Mouse (Mus musculus): ENCODE data around the gene Nf2. TPM values are rescaled to one million over a fixed set of nuclear protein-coding genes. Genes with fewer than 3 reads are reported as not detected.

Nf2 gene
- polyA plus RNA-seq, 1 experiment from 2014 or later: 53.0 TPM

DNA sequence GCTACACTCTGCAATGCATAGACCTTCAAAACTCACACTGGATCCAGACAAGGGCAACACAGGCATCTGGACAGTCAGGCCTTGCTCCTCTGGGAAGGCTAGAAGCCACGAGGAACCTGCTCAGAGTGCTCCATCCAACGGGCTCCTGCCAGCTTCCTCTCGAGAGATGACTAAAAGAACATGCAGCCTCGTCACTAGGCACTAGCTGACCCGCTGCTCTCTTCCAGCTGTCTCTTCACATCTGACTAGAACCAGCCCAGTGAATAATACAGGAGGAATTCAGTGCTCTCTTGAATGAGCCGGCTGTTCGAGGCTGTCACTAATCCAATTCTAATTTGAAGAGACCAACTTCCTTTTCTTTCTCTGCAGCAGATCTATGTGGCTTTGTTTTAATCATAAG, 77.6 kb downstream of the Nf2 start:
- H3K27me3 ChIP-seq (ENCODE audit: insufficient read depth, low read length): no peaks in the 10 kb centered on the region
- ATAC-seq (ENCODE audit: low FRiP score, low TSS enrichment): no peak
- no peak overlapping the region for H3K4me3 ChIP-seq (ENCODE audit: low read length)
- H3K9me3 ChIP-seq (ENCODE audit: low read length): no peaks in the 10 kb centered on the region
- H3K4me2 ChIP-seq (replicated peaks; ENCODE audit: low read depth, low read length): no peak overlapping the region
- no peak overlapping the region for H3K9ac ChIP-seq (replicated peaks; ENCODE audit: low read length)
- no peaks in the 10 kb centered on the region for H3K4me1 ChIP-seq (ENCODE audit: insufficient read depth, low read length)
- no peak overlapping the region for H3K27ac ChIP-seq (ENCODE audit: low read length)
- peaks cover 10% of the 10 kb centered on the region for H3K36me3 ChIP-seq (ENCODE audit: insufficient read depth, low read length)
- 83% methylated on average over 7 of the region's 7 CpGs for WGBS

GRCm38 (mm10) chr11:4769881-4770280, 79.5 kb downstream of the Nf2 start:
- no peak for ATAC-seq (ENCODE audit: low FRiP score, low TSS enrichment)
- Histone ChIP-seq H3K4me2 (replicated peaks; ENCODE audit: low read depth, low read length) (no peak overlapping the region), H3K9me3 (ENCODE audit: low read length) (no peaks in the 10 kb centered on the region), H3K27ac (ENCODE audit: low read length) (no peak overlapping the region), H3K4me1 (ENCODE audit: insufficient read depth, low read length) (no peaks in the 10 kb centered on the region), H3K9ac (replicated peaks; ENCODE audit: low read length) (no peak overlapping the region), H3K4me3 (ENCODE audit: low read length) (no peak overlapping the region), H3K27me3 (ENCODE audit: insufficient read depth, low read length) (no peaks in the 10 kb centered on the region), H3K36me3 (ENCODE audit: insufficient read depth, low read length) (peaks cover 9% of the 10 kb centered on the region)
- 93% methylated on average over 6 of the region's 6 CpGs for WGBS

- ATAC-seq (ENCODE audit: low FRiP score, low TSS enrichment): no peak
- Histone ChIP-seq H3K9ac (replicated peaks; ENCODE audit: low read length) (no peak overlapping the region), H3K4me1 (ENCODE audit: insufficient read depth, low read length) (no peaks in the 10 kb centered on the region), H3K4me3 (ENCODE audit: low read length) (no peak overlapping the region), H3K4me2 (replicated peaks; ENCODE audit: low read depth, low read length) (no peak overlapping the region), H3K27ac (ENCODE audit: low read length) (no peak overlapping the region), H3K27me3 (ENCODE audit: insufficient read depth, low read length) (no peaks in the 10 kb centered on the region), H3K36me3 (ENCODE audit: insufficient read depth, low read length) (peaks cover 9% of the 10 kb centered on the region), H3K9me3 (ENCODE audit: low read length) (no peaks in the 10 kb centered on the region)
- WGBS: 78% methylated on average over 7 of the region's 7 CpGs
These were observed 80.0 kb downstream of the Nf2 start for GRCm38 (mm10) chr11:4769293-4769692.

GRCm38 (mm10) chr11:4768399-4768798, 80.9 kb downstream of the Nf2 start:
- no peak overlapping the region for H3K4me3 ChIP-seq (ENCODE audit: low read length)
- no peaks in the 10 kb centered on the region for H3K4me1 ChIP-seq (ENCODE audit: insufficient read depth, low read length)
- no peaks in the 10 kb centered on the region for H3K9me3 ChIP-seq (ENCODE audit: low read length)
- H3K4me2 ChIP-seq (replicated peaks; ENCODE audit: low read depth, low read length): no peak overlapping the region
- ATAC-seq (ENCODE audit: low FRiP score, low TSS enrichment): no peak
- no peak overlapping the region for H3K9ac ChIP-seq (replicated peaks; ENCODE audit: low read length)
- WGBS: 86% methylated on average over 4 of the region's 4 CpGs
- peaks cover 9% of the 10 kb centered on the region for H3K36me3 ChIP-seq (ENCODE audit: insufficient read depth, low read length)
- no peak overlapping the region for H3K27ac ChIP-seq (ENCODE audit: low read length)
- H3K27me3 ChIP-seq (ENCODE audit: insufficient read depth, low read length): 0 out of 2 replicates have a peak, but pooled peaks cover under 1% of the 10 kb centered on the region

- 63% methylated on average over 5 of the region's 5 CpGs for WGBS
- no peak for ATAC-seq (ENCODE audit: low FRiP score, low TSS enrichment)
These were observed 84.9 kb downstream of the Nf2 start for GRCm38 (mm10) chr11:4764476-4764875.

GRCm38 (mm10) chr11:4763631-4764030, 85.7 kb downstream of the Nf2 start:
- Histone ChIP-seq H3K9me3 (ENCODE audit: low read length) (no peaks in the 10 kb centered on the region), H3K4me3 (ENCODE audit: low read length) (no peak overlapping the region), H3K36me3 (ENCODE audit: insufficient read depth, low read length) (peaks cover 4% of the 10 kb centered on the region), H3K4me2 (replicated peaks; ENCODE audit: low read depth, low read length) (no peak overlapping the region), H3K4me1 (ENCODE audit: insufficient read depth, low read length) (peaks cover 9% of the 10 kb centered on the region), H3K27me3 (ENCODE audit: insufficient read depth, low read length) (peaks cover 15% of the 10 kb centered on the region; the same call in 1 of the 2 replicates), H3K9ac (replicated peaks; ENCODE audit: low read length) (no peak overlapping the region), H3K27ac (ENCODE audit: low read length) (no peak overlapping the region)
- no peak for ATAC-seq (ENCODE audit: low FRiP score, low TSS enrichment)
- WGBS: 19% methylated on average over 5 of the region's 5 CpGs

More at GRCm38 (mm10) chr11:4764476-4764875, 84.9 kb downstream of the Nf2 start:
- Histone ChIP-seq H3K27ac (ENCODE audit: low read length) (no peak overlapping the region), H3K4me1 (ENCODE audit: insufficient read depth, low read length) (peaks cover 9% of the 10 kb centered on the region), H3K4me3 (ENCODE audit: low read length) (no peak overlapping the region), H3K9ac (replicated peaks; ENCODE audit: low read length) (no peak overlapping the region), H3K9me3 (ENCODE audit: low read length) (no peaks in the 10 kb centered on the region), H3K27me3 (ENCODE audit: insufficient read depth, low read length) (peaks cover 15% of the 10 kb centered on the region; the same call in 1 of the 2 replicates), H3K4me2 (replicated peaks; ENCODE audit: low read depth, low read length) (no peak overlapping the region), H3K36me3 (ENCODE audit: insufficient read depth, low read length) (peaks cover 5% of the 10 kb centered on the region)

DNA sequence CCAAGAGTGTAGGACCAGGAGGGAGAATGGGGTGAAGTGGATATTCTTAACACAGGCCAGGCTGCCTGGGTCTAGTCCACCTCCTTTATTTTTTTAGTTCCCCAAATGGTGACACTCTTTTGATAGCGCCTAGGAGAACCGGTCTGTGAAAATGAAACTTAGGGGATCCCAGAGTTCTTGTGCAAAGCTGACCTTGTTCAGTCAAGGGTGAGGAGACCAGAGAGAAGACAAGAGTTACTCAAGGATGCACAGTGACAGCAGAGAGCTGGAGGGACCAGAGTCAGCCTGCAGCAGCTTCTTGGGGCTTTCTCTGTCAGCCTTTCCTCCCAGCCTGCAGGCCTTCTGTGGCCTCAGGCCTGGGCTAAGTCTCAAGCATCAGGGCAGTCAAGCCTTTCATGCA, 86.8 kb downstream of the Nf2 start:
- ATAC-seq (ENCODE audit: low FRiP score, low TSS enrichment): no peak
- Histone ChIP-seq H3K27me3 (ENCODE audit: insufficient read depth, low read length) (peaks cover 15% of the 10 kb centered on the region; the same call in 1 of the 2 replicates), H3K9ac (replicated peaks; ENCODE audit: low read length) (no peak overlapping the region), H3K4me3 (ENCODE audit: low read length) (no peak overlapping the region), H3K4me1 (ENCODE audit: insufficient read depth, low read length) (peaks cover 9% of the 10 kb centered on the region), H3K9me3 (ENCODE audit: low read length) (no peaks in the 10 kb centered on the region), H3K27ac (ENCODE audit: low read length) (no peak overlapping the region), H3K4me2 (replicated peaks; ENCODE audit: low read depth, low read length) (no peak overlapping the region), H3K36me3 (ENCODE audit: insufficient read depth, low read length) (no peaks in the 10 kb centered on the region; the same call in 1 of the 2 replicates)
- 27% methylated on average over 2 of the region's 2 CpGs for WGBS

- ATAC-seq (ENCODE audit: low FRiP score, low TSS enrichment): no peak
- 20% methylated on average over 6 of the region's 6 CpGs for WGBS
These were observed 87.3 kb downstream of the Nf2 start for GRCm38 (mm10) chr11:4761991-4762390.

DNA sequence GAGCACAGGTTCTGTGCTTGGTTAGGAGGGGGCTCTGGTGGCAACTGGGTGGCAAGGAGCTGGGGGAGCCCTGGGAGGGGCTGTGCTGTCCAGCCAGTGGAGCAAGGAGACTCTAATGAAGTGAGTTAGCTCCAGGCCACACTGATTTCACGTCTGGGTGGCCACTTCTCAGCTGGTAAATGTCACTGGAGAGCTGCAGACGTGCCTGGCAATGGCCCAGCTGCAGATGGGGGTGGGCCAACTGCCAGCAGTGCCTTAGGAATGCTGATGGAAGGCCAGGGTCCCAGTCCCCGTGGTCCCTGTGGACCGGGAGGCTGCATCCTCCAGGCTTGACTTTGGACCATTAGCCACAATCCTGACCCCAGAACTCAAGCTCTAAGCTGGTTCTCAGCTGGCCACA, 88.9 kb downstream of the Nf2 start:
- peak; percentile 42; the same call in 1 of the 2 replicates for ATAC-seq (ENCODE audit: low FRiP score, low TSS enrichment)
- no peak overlapping the region for H3K4me3 ChIP-seq (ENCODE audit: low read length)
- peaks cover 15% of the 10 kb centered on the region; the same call in 1 of the 2 replicates for H3K27me3 ChIP-seq (ENCODE audit: insufficient read depth, low read length)
- H3K9me3 ChIP-seq (ENCODE audit: low read length): no peaks in the 10 kb centered on the region
- H3K4me2 ChIP-seq (replicated peaks; ENCODE audit: low read depth, low read length): no peak overlapping the region
- H3K4me1 ChIP-seq (ENCODE audit: insufficient read depth, low read length): peaks cover 9% of the 10 kb centered on the region
- no peaks in the 10 kb centered on the region for H3K36me3 ChIP-seq (ENCODE audit: insufficient read depth, low read length)
- WGBS: 17% methylated on average over 4 of the region's 4 CpGs
- H3K27ac ChIP-seq (ENCODE audit: low read length): no peak overlapping the region
- no peak overlapping the region for H3K9ac ChIP-seq (replicated peaks; ENCODE audit: low read length)

More at GRCm38 (mm10) chr11:4761991-4762390, 87.3 kb downstream of the Nf2 start:
- Histone ChIP-seq H3K27ac (ENCODE audit: low read length) (no peak overlapping the region), H3K27me3 (ENCODE audit: insufficient read depth, low read length) (peaks cover 15% of the 10 kb centered on the region; the same call in 1 of the 2 replicates), H3K36me3 (ENCODE audit: insufficient read depth, low read length) (no peaks in the 10 kb centered on the region), H3K9me3 (ENCODE audit: low read length) (no peaks in the 10 kb centered on the region), H3K4me1 (ENCODE audit: insufficient read depth, low read length) (peaks cover 9% of the 10 kb centered on the region), H3K4me2 (replicated peaks; ENCODE audit: low read depth, low read length) (no peak overlapping the region), H3K4me3 (ENCODE audit: low read length) (no peak overlapping the region), H3K9ac (replicated peaks; ENCODE audit: low read length) (no peak overlapping the region)

GRCm38 (mm10) chr11:4757789-4758158, 91.6 kb downstream of the Nf2 start:
- no peak overlapping the region for H3K9ac ChIP-seq (replicated peaks; ENCODE audit: low read length)
- H3K4me3 ChIP-seq (ENCODE audit: low read length): no peak overlapping the region
- peaks cover 13% of the 10 kb centered on the region; the same call in 1 of the 2 replicates for H3K27me3 ChIP-seq (ENCODE audit: insufficient read depth, low read length)
- WGBS: 6% methylated on average over 4 of the region's 4 CpGs
- H3K4me2 ChIP-seq (replicated peaks; ENCODE audit: low read depth, low read length): no peak overlapping the region
- H3K27ac ChIP-seq (ENCODE audit: low read length): no peak overlapping the region
- H3K4me1 ChIP-seq (ENCODE audit: insufficient read depth, low read length): peaks cover 9% of the 10 kb centered on the region
- no peak for ATAC-seq (ENCODE audit: low FRiP score, low TSS enrichment)
- peaks cover 6% of the 10 kb centered on the region; the same call in 1 of the 2 replicates for H3K9me3 ChIP-seq (ENCODE audit: low read length)
- no peaks in the 10 kb centered on the region for H3K36me3 ChIP-seq (ENCODE audit: insufficient read depth, low read length)

Data from kidney, embryonic 16.5 days (tissue).